Mouse (Mus musculus) lung, adult 2 months (tissue): ENCODE measurements around the gene Pde6h.

Experiments
- CTCF ChIP-seq: fragments of 200-500 bp; IDR thresholded peaks from 2 replicates; pipeline ENCODE4 v1.5.1; 2011; ENCODE audit warnings: mild to moderate bottlenecking, low read length, control low read depth; ENCODE audit not compliant: insufficient read depth
- POLR2A ChIP-seq: fragments of 200-500 bp; IDR thresholded peaks from 2 replicates; pipeline ENCODE4 v1.6.1; 2011; ENCODE audit warnings: low read depth, mild to moderate bottlenecking, control low read depth, low read length, borderline replicate concordance; ENCODE audit errors: extremely low read depth

DNA sequence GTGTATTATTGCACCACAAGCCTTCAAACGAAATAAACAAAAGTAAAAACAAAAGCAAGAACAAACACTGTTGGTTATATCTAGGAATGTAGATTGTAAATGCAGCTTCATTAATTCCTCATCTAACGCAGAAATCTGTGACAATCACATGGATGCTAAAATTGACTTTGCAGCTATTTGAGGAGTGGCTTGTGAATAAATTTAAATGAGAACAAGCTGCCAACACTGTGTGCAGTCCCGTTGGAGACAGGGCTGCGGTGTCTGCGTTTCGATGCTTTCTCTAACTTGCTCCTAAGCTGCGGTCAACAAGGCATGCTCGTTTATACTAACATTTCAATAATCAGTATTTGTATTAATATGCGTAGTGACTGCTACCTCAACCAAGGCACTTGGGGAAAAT is 18.6 kb downstream of the Pde6h start:
- TF ChIP-seq POLR2A (no peak), CTCF (no peak)
